27 mouse cellular contexts compared by ENCODE assay signal in genomic region chr1:121461895-121462294, GRCm38 (mm10). TPM values are rescaled to one million over a fixed set of nuclear protein-coding genes. Genes with fewer than 3 reads are reported as not detected.
DNase-seq lines count a peak whose midpoint lies in the region; ATAC-seq and TF ChIP-seq lines count a peak whose summit lies in the region.
"Had no signal": no experiment of that assay in that cellular context is flagged by ENCODE, and none has a peak within 500 bp of the region (broad histone marks: within the 10 kb centered on the region; RNA-seq: fewer than 3 reads in every experiment).

No protein-coding gene starts in this region.

- DNase-seq in spleen, adult 12 weeks (ENCODE audit: low spot score): peak; percentile 12
- no peak for DNase-seq in spleen, postnatal 4 days (ENCODE audit: low spot score in 2 of 2)
- DNase-seq in hindbrain, embryonic 14.5 days (ENCODE audit: low spot score): no peak
- no peak for DNase-seq in lung, postnatal 0 days (ENCODE audit: low spot score)
- DNase-seq: adrenal gland, postnatal 36 days; cerebellum, adult 2 months; cerebellum, postnatal 14 days; gastrocnemius, postnatal 14 days; heart, adult 11 months; heart, postnatal 36 days; kidney, adult 11 months; kidney, postnatal 14 days; liver; lung, embryonic 14.5 days; lung, postnatal 36 days; thymus, postnatal 14 days had no signal

- H3K9me3 ChIP-seq in hindbrain, embryonic 14.5 days (ENCODE audit: control insufficient read depth, low read length): no peaks in the 10 kb centered on the region
- no peaks in the 10 kb centered on the region for H3K9me3 ChIP-seq in lung, postnatal 0 days (ENCODE audit: low read length)
- H3K9me3 ChIP-seq in heart, embryonic 12.5 days (replicated peaks): no peaks in the 10 kb centered on the region
- H3K9me3 ChIP-seq: forebrain, embryonic 13.5 days; heart, embryonic 10.5 days; hindbrain, embryonic 13.5 days; liver, embryonic 15.5 days; neural tube, embryonic 12.5 days had no signal

- ATAC-seq in hindbrain, embryonic 14.5 days (ENCODE audit: low FRiP score): no peak
- ATAC-seq in lung, postnatal 0 days: no peak
- no peak for ATAC-seq in heart, embryonic 12.5 days (ENCODE audit: insufficient number of reproducible peaks, low FRiP score)
- ATAC-seq: forebrain, embryonic 13.5 days; inflammation-experienced regulatory T-cells, adult 6 months; midbrain, embryonic 16.5 days had no signal

- no peak overlapping the region for H3K9ac ChIP-seq in hindbrain, embryonic 14.5 days
- no peak overlapping the region for H3K9ac ChIP-seq in lung, postnatal 0 days (replicated peaks; ENCODE audit: low read depth)
- H3K9ac ChIP-seq in heart, embryonic 12.5 days: no peak overlapping the region
- H3K9ac ChIP-seq: forebrain, embryonic 13.5 days; liver, embryonic 15.5 days; lung, embryonic 14.5 days; neural tube, embryonic 12.5 days had no signal

- no peaks in the 10 kb centered on the region for H3K27me3 ChIP-seq in small intestine, adult 2 months (ENCODE audit: control insufficient read depth, insufficient read depth, low read length)
- H3K27me3 ChIP-seq in hindbrain, embryonic 14.5 days (ENCODE audit: control insufficient read depth, insufficient read depth, low read length): no peaks in the 10 kb centered on the region
- H3K27me3 ChIP-seq in lung, postnatal 0 days (replicated peaks; ENCODE audit: insufficient read depth, low read length): no peaks in the 10 kb centered on the region
- H3K27me3 ChIP-seq in heart, embryonic 12.5 days (replicated peaks): no peaks in the 10 kb centered on the region
- H3K27me3 ChIP-seq: forebrain, embryonic 13.5 days; hindbrain, embryonic 13.5 days; liver, embryonic 15.5 days; neural tube, embryonic 12.5 days had no signal

- H3K4me1 ChIP-seq in small intestine, adult 2 months (ENCODE audit: control insufficient read depth, insufficient read depth, insufficient read length, low read length): peaks cover 24% of the 10 kb centered on the region
- H3K4me1 ChIP-seq in hindbrain, embryonic 14.5 days (replicated peaks; ENCODE audit: control insufficient read depth, insufficient read depth, low read length): no peaks in the 10 kb centered on the region
- no peaks in the 10 kb centered on the region for H3K4me1 ChIP-seq in lung, postnatal 0 days (ENCODE audit: insufficient read depth, low read depth, low read length)
- no peaks in the 10 kb centered on the region for H3K4me1 ChIP-seq in heart, embryonic 12.5 days (replicated peaks)
- H3K4me1 ChIP-seq: forebrain, embryonic 13.5 days; heart, embryonic 10.5 days; hindbrain, embryonic 13.5 days; liver, embryonic 15.5 days; neural tube, embryonic 12.5 days had no signal

- no peak overlapping the region for H3K4me2 ChIP-seq in hindbrain, embryonic 14.5 days (replicated peaks)
- H3K4me2 ChIP-seq in lung, postnatal 0 days (replicated peaks; ENCODE audit: low read depth, low read length): no peak overlapping the region
- H3K4me2 ChIP-seq in heart, embryonic 12.5 days: no peak overlapping the region
- H3K4me2 ChIP-seq: forebrain, embryonic 13.5 days; hindbrain, embryonic 13.5 days; liver, embryonic 15.5 days; lung, embryonic 14.5 days; neural tube, embryonic 12.5 days had no signal

- peaks cover 7% of the 10 kb centered on the region; the same call in 1 of the 2 replicates for H3K36me3 ChIP-seq in macrophage (ENCODE audit: inconsistent target)
- peaks cover 9% of the 10 kb centered on the region for H3K36me3 ChIP-seq in small intestine, adult 2 months (ENCODE audit: control insufficient read depth, insufficient read depth, low read length)
- peaks cover 44% of the 10 kb centered on the region for H3K36me3 ChIP-seq in hindbrain, embryonic 14.5 days (replicated peaks; ENCODE audit: control insufficient read depth, insufficient read depth)
- H3K36me3 ChIP-seq in lung, postnatal 0 days (ENCODE audit: insufficient read depth, low read length): peaks cover 19% of the 10 kb centered on the region; the same call in 1 of the 2 replicates
- peaks cover 51% of the 10 kb centered on the region for H3K36me3 ChIP-seq in heart, embryonic 12.5 days
- H3K36me3 ChIP-seq: liver, embryonic 15.5 days had no signal

- no peaks in the 10 kb centered on the region for H3K79me2 ChIP-seq in macrophage (ENCODE audit: inconsistent target)

- no peak overlapping the region for H3K4me3 ChIP-seq in macrophage (ENCODE audit: inconsistent target)
- no peak overlapping the region for H3K4me3 ChIP-seq in small intestine, adult 2 months (ENCODE audit: low read depth, low read length)
- no peak overlapping the region for H3K4me3 ChIP-seq in hindbrain, embryonic 14.5 days (replicated peaks; ENCODE audit: low read length)
- no peak overlapping the region for H3K4me3 ChIP-seq in lung, postnatal 0 days (ENCODE audit: low read depth, low read length)
- H3K4me3 ChIP-seq in heart, embryonic 12.5 days: no peak overlapping the region
- H3K4me3 ChIP-seq: forebrain, embryonic 13.5 days; heart, embryonic 10.5 days; hindbrain, embryonic 13.5 days; liver, embryonic 15.5 days; myocyte; neural tube, embryonic 12.5 days had no signal

- H3K27ac ChIP-seq in macrophage: peak overlapping the region; percentile 92
- H3K27ac ChIP-seq in small intestine, adult 2 months (ENCODE audit: insufficient read depth, low read depth, low read length): peak overlapping the region; percentile 91
- no peak overlapping the region for H3K27ac ChIP-seq in hindbrain, embryonic 14.5 days
- no peak overlapping the region for H3K27ac ChIP-seq in lung, postnatal 0 days (ENCODE audit: low read length)
- no peak overlapping the region for H3K27ac ChIP-seq in heart, embryonic 12.5 days (ENCODE audit: poor library complexity, severe bottlenecking)
- H3K27ac ChIP-seq: forebrain, embryonic 13.5 days; heart, embryonic 10.5 days; hindbrain, embryonic 13.5 days; liver, embryonic 15.5 days; neural tube, embryonic 12.5 days had no signal

- WGBS in macrophage (ENCODE audit: missing documents): 35% methylated on average over 7 of the region's 7 CpGs
- 84% methylated on average over 7 of the region's 7 CpGs for WGBS in small intestine, adult 2 months
- WGBS in hindbrain, embryonic 14.5 days: 91% methylated on average over 7 of the region's 7 CpGs
- 81% methylated on average over 7 of the region's 7 CpGs for WGBS in lung, postnatal 0 days
- 80% methylated on average over 7 of the region's 7 CpGs for WGBS in heart, embryonic 12.5 days

- TF ChIP-seq POLR2A in small intestine, adult 2 months (IDR thresholded peaks at IDR 0.05; ENCODE audit: low read depth, low read length): no peak

- no peak for TF ChIP-seq EP300 in lung, postnatal 0 days (IDR thresholded peaks at IDR 0.05)

- no peak for TF ChIP-seq CTCF in small intestine, adult 2 months (IDR thresholded peaks at IDR 0.05; ENCODE audit: extremely low read depth, insufficient read length, insufficient replicate concordance, low read depth, low read length)
- TF ChIP-seq CTCF in lung, postnatal 0 days (IDR thresholded peaks at IDR 0.05): no peak

RNA-seq across cellular contexts. Expression of gene Ccdc93, which starts 31.0 kb away (rescaled TPM):
- 100 to 1,000 TPM; 139 to 353 (median 185) TPM for total RNA-seq in macrophage (2018; cell fraction: chromatin; rRNA removed)
- 10 to 100 TPM; 19.8 to 34.2 (median 26.0) TPM for total RNA-seq in macrophage (2018; cell fraction: cytosol; rRNA removed)
- 100 to 1,000 TPM in 11 of 26 experiments, 10 to 100 TPM in 15; 58.5 to 173 (median 91.7) TPM for total RNA-seq in macrophage (2018; cell fraction: nucleus; rRNA removed)
- polyA plus RNA-seq in macrophage (2018): 21.4 to 22.4 TPM (median 21.6 TPM) in 3 replicates
- polyA plus RNA-seq in small intestine, adult 2 months (2012; rRNA removed): 2.9 and 5.4 TPM in 2 replicates
- 10.3 and 10.6 TPM in 2 replicates for polyA plus RNA-seq in hindbrain, embryonic 14.5 days (2014; fragmentation: Nextera tagmentation; extraction: Ambion mirVana)
- 3.4 and 4.7 TPM in 2 replicates for polyA plus RNA-seq in lung, postnatal 0 days (2015; fragmentation: Nextera tagmentation; extraction: Ambion mirVana)
- polyA plus RNA-seq in heart, embryonic 12.5 days (2016; fragmentation: Nextera tagmentation; extraction: Ambion mirVana): 8.9 and 9.0 TPM in 2 replicates

Comparison
In these comparisons a context has a peak if more than half of its experiments do, and no peak if none do; other contexts are left out.
1. H3K27ac ChIP-seq: peak in macrophage (single experiment) and small intestine, adult 2 months (single experiment); none in hindbrain, embryonic 14.5 days (single experiment), lung, postnatal 0 days (single experiment) and heart, embryonic 12.5 days (single experiment).